Mouse (Mus musculus): ENCODE results near the gene Npb. TPM values are rescaled to one million over a fixed set of nuclear protein-coding genes. Genes with fewer than 3 reads are reported as not detected.

Npb gene
- polyA plus RNA-seq, 1 experiment from 2014 or later = 2.7 TPM

GRCm38 (mm10) chr11:120622805-120623204 lies 14.5 kb downstream of the Npb start:
- peaks cover 16% of the 10 kb centered on the region for H3K4me1 ChIP-seq (replicated peaks)
- H3K27ac ChIP-seq = no peak overlapping the region
- 89% methylated on average over 6 of the region's 6 CpGs for WGBS
- H3K4me2 ChIP-seq (replicated peaks) = no peak overlapping the region
- H3K27me3 ChIP-seq (replicated peaks) = no peaks in the 10 kb centered on the region
- no peak for ATAC-seq
- peaks cover 20% of the 10 kb centered on the region for H3K36me3 ChIP-seq
- no peaks in the 10 kb centered on the region for H3K9me3 ChIP-seq
- no peak overlapping the region for H3K9ac ChIP-seq
- no peak overlapping the region for H3K4me3 ChIP-seq (replicated peaks)

GRCm38 (mm10) chr11:120623961-120624679 lies 15.8 kb downstream of the Npb start:
- peak overlapping the region; percentile 93 for H3K4me2 ChIP-seq (replicated peaks)

GRCm38 (mm10) chr11:120624680-120625111 lies 16.4 kb downstream of the Npb start:
- Histone ChIP-seq H3K27me3 (replicated peaks) (no peaks in the 10 kb centered on the region), H3K4me3 (replicated peaks) (peak overlapping the region; percentile 93), H3K9me3 (no peaks in the 10 kb centered on the region), H3K4me1 (replicated peaks) (peaks cover 25% of the 10 kb centered on the region), H3K36me3 (peaks cover 22% of the 10 kb centered on the region), H3K27ac (peak overlapping the region; percentile 85), H3K9ac (peak overlapping the region; percentile 78), H3K4me2 (replicated peaks) (peak overlapping the region; percentile 93)
- under 1% methylated on average over 53 of the region's 53 CpGs for WGBS
- ATAC-seq = peak; percentile 85

More at GRCm38 (mm10) chr11:120623961-120624679, 15.8 kb downstream of the Npb start:
- 12% methylated on average over 30 of the region's 30 CpGs for WGBS
- Histone ChIP-seq H3K36me3 (peaks cover 19% of the 10 kb centered on the region), H3K4me3 (replicated peaks) (peak overlapping the region; percentile 93), H3K27ac (peak overlapping the region; percentile 85), H3K9ac (peak overlapping the region; percentile 78), H3K9me3 (no peaks in the 10 kb centered on the region), H3K27me3 (replicated peaks) (no peaks in the 10 kb centered on the region), H3K4me1 (replicated peaks) (peaks cover 20% of the 10 kb centered on the region)
- ATAC-seq = peak; percentile 82

- no peaks in the 10 kb centered on the region for H3K27me3 ChIP-seq (replicated peaks)
- peaks cover 17% of the 10 kb centered on the region for H3K36me3 ChIP-seq
- peak within 1 kb of the TSS; percentile 85 for H3K27ac ChIP-seq
- peak within 1 kb of the TSS; percentile 78 for H3K9ac ChIP-seq
- H3K9me3 ChIP-seq = no peaks in the 10 kb centered on the region
- peaks cover 31% of the 10 kb centered on the region for H3K4me1 ChIP-seq (replicated peaks)
- H3K4me2 ChIP-seq (replicated peaks) = peak within 1 kb of the TSS; percentile 93
- peak within 1 kb of the TSS; percentile 93 for H3K4me3 ChIP-seq (replicated peaks)
- 14% methylated on average over 5 of the region's 5 CpGs for WGBS
- ATAC-seq = peak; percentile 27
Observed at GRCm38 (mm10) chr11:120625152-120625775, 17.0 kb downstream of the Npb start, which contains the start of gene Sirt7. Sirt7 (minus strand) TSS chr11:120625240.

- no peaks in the 10 kb centered on the region for H3K9me3 ChIP-seq
- H3K4me1 ChIP-seq (replicated peaks) = peaks cover 45% of the 10 kb centered on the region
- WGBS = 91% methylated on average over 11 of the region's 11 CpGs
- peaks cover 13% of the 10 kb centered on the region for H3K36me3 ChIP-seq
- H3K4me3 ChIP-seq (replicated peaks) = no peak overlapping the region
- no peak overlapping the region; the same call in 1 of the 2 replicates for H3K9ac ChIP-seq
- no peak overlapping the region for H3K27ac ChIP-seq
- H3K4me2 ChIP-seq (replicated peaks) = no peak overlapping the region
- no peaks in the 10 kb centered on the region for H3K27me3 ChIP-seq (replicated peaks)
- ATAC-seq = no peak
Observed at GRCm38 (mm10) chr11:120626785-120627467, 18.6 kb downstream of the Npb start.

- H3K9ac ChIP-seq = no peak overlapping the region; the same call in 1 of the 2 replicates
- H3K27ac ChIP-seq = no peak overlapping the region
- no peak for ATAC-seq
- no peaks in the 10 kb centered on the region for H3K9me3 ChIP-seq
- no peaks in the 10 kb centered on the region for H3K27me3 ChIP-seq (replicated peaks)
- no peak overlapping the region for H3K4me3 ChIP-seq (replicated peaks)
- H3K4me1 ChIP-seq (replicated peaks) = peaks cover 51% of the 10 kb centered on the region
- peaks cover 13% of the 10 kb centered on the region for H3K36me3 ChIP-seq
- 72% methylated on average over 22 of the region's 22 CpGs for WGBS
- H3K4me2 ChIP-seq (replicated peaks) = no peak overlapping the region
Observed at GRCm38 (mm10) chr11:120627468-120628300, 19.4 kb downstream of the Npb start.

- H3K4me2 ChIP-seq (replicated peaks) = peak overlapping the region; percentile 12; the same call in 1 of the 2 replicates
- WGBS = 93% methylated on average over 23 of the region's 23 CpGs
- H3K36me3 ChIP-seq = peaks cover 13% of the 10 kb centered on the region
- no peaks in the 10 kb centered on the region for H3K9me3 ChIP-seq
- H3K27me3 ChIP-seq (replicated peaks) = no peaks in the 10 kb centered on the region
- 0 out of 2 replicates have a peak overlapping the region, but pooled peaks have one; percentile 79 for H3K27ac ChIP-seq
- peaks cover 48% of the 10 kb centered on the region for H3K4me1 ChIP-seq (replicated peaks)
- no peak for ATAC-seq
- H3K4me3 ChIP-seq (replicated peaks) = no peak overlapping the region
- no peak overlapping the region for H3K9ac ChIP-seq
Observed at GRCm38 (mm10) chr11:120628601-120629340, 20.5 kb downstream of the Npb start.

- peak overlapping the region; percentile 85 for H3K4me2 ChIP-seq (replicated peaks)
- no peak for ATAC-seq
- peaks cover 48% of the 10 kb centered on the region for H3K4me1 ChIP-seq (replicated peaks)
- H3K9ac ChIP-seq = peak overlapping the region; percentile 29
- H3K4me3 ChIP-seq (replicated peaks) = no peak overlapping the region
- H3K9me3 ChIP-seq = no peaks in the 10 kb centered on the region
- 71% methylated on average over 23 of the region's 23 CpGs for WGBS
- peaks cover 13% of the 10 kb centered on the region for H3K36me3 ChIP-seq
- peak overlapping the region; percentile 79 for H3K27ac ChIP-seq
- H3K27me3 ChIP-seq (replicated peaks) = no peaks in the 10 kb centered on the region
Observed at GRCm38 (mm10) chr11:120629341-120629730, 21.1 kb downstream of the Npb start.

- Histone ChIP-seq H3K36me3 (peaks cover 13% of the 10 kb centered on the region), H3K9ac (peak overlapping the region; percentile 29), H3K27ac (peak overlapping the region; percentile 79), H3K4me1 (replicated peaks) (peaks cover 48% of the 10 kb centered on the region), H3K4me3 (replicated peaks) (peak overlapping the region; percentile 17; the same call in 1 of the 2 replicates), H3K4me2 (replicated peaks) (peak overlapping the region; percentile 85), H3K9me3 (no peaks in the 10 kb centered on the region), H3K27me3 (replicated peaks) (no peaks in the 10 kb centered on the region)
- 34% methylated on average over 7 of the region's 7 CpGs for WGBS
- ATAC-seq = 0 out of 2 replicates have a peak, but pooled peaks have one; percentile 9
Observed at GRCm38 (mm10) chr11:120629911-120630310, 21.6 kb downstream of the Npb start.

- Histone ChIP-seq H3K9me3 (no peaks in the 10 kb centered on the region), H3K36me3 (peaks cover 13% of the 10 kb centered on the region), H3K4me1 (replicated peaks) (peaks cover 44% of the 10 kb centered on the region), H3K27ac (peak overlapping the region; percentile 79), H3K9ac (peak overlapping the region; percentile 29), H3K4me3 (replicated peaks) (peak overlapping the region; percentile 17; the same call in 1 of the 2 replicates), H3K27me3 (replicated peaks) (no peaks in the 10 kb centered on the region), H3K4me2 (replicated peaks) (peak overlapping the region; percentile 85)
- WGBS = 54% methylated on average over 5 of the region's 5 CpGs
- ATAC-seq = no peak
Observed at GRCm38 (mm10) chr11:120630401-120630871, 22.2 kb downstream of the Npb start.

Measured in intestine, embryonic 15.5 days (tissue).